Mouse (Mus musculus) brown adipose tissue, adult 24 weeks (tissue): ENCODE results near the gene Abl1. TPM values are rescaled to one million over a fixed set of nuclear protein-coding genes. Genes with fewer than 3 reads are reported as not detected.

Source experiments
- H3K27ac ChIP-seq: fragments of 200-500 bp; replicated peaks from 2 replicates; pipeline ENCODE4 v1.5.1; 2012; ENCODE audit warnings: low read depth, mild to moderate bottlenecking, low read length
- H3K4me1 ChIP-seq: fragments of 200-500 bp; 2 replicates; pipeline ENCODE4 v1.6.1; 2012; ENCODE audit warnings: low read length, mixed read lengths; ENCODE audit not compliant: control insufficient read depth, insufficient read depth, insufficient read length
- H3K4me3 ChIP-seq: fragments of 200-500 bp; 2 replicates; pipeline ENCODE4 v1.5.1; 2012; ENCODE audit warnings: low read depth, mild to moderate bottlenecking, low read length, moderate library complexity; ENCODE audit not compliant: insufficient read depth
- polyA plus RNA-seq: library from polyadenylated mRNA; stranded (reverse); fragments of >200 nt; gene quantifications from 2 replicates; pipeline ENCODE4 v1.2.4, GENCODE M21; 2012; ENCODE audit not compliant: missing spikeins, insufficient read depth, insufficient read length

Gene Abl1
- polyA plus RNA-seq, 1 experiment: 9.7 TPM

DNA sequence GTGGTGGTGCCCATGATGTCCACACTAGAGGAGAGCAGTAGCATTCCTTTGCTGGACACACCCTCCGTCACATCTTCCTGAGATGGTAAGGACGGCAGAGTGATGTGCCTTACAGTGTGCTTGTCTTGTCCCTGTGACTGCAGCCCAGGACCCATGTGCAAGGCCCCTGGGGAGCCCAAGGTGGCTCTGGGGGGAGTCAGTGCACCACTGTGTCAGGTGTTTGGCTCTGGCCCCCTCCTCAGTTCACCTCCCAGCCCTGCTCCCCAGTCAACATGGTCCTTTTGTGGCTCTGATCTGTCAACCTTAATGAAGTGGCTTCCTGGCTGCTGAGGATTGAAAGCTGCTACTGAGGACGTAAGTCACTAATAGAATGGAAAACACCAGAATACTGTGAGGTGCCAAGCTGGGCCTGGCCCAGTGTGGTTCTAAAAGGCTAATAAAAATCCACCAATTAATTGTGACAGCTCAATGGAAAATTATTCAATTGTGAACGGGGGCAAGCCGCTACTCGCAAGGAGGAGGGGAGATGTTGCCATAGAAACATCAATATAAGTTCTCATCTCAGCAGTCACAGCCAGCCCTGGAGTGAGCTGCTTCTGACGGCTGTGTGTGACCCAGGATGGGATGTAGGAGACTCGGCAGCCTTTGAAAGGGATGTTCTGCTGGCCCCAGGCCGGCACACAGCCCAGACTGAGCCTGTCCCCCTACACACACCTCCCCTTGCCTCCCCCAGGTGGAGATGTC lies 118.6 kb downstream of the Abl1 start:
- Histone ChIP-seq H3K4me1 (no peaks in the 10 kb centered on the region), H3K27ac (no peak overlapping the region), H3K4me3 (no peak overlapping the region)

DNA sequence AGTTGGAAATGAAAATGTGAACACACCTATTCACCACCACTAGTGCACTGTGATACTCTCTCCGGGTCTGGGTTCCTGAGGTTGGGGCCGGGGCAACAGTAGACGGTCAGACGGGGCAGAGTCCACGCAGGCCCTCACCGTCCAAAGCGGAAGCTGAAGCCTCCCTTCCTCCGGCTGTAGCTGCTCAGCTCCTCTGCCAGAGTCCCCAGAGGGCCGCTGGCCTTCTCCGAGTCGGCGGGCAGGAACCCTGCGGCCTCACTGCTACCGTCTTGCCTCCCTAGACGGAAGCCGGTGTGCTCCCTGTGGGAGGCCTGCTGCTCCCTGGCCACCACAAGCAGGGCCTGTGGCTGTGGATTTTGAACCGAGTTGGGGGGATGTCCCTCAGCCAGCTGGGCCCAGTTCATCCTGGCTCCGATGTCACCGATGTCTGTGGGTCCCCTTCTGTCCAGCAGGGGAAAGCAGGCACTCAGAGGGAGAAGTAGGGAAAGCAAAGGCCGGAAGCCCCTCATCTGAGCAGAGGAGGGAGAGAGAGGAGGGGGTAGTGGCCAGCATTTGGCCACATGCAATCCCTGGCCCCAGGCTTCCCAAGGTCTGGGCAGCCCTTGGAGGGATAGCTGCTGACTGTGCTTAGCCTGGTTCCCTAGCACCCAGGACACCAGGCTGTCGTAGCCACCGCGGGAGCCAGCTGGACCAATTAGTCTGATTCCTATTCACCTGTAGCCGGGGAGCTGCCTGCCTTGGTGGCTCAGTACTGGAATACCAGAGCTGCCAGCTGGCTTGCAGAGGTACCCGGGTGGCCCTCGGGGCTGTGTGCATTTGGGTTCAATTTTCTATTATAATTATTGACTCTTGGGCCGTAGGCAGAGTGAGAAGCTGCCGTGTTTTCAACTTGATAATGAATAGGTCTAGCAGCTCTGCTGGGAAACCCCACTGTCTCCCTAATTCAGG lies 120.5 kb downstream of the Abl1 start:
- Histone ChIP-seq H3K4me1 (no peaks in the 10 kb centered on the region), H3K4me3 (no peak overlapping the region), H3K27ac (no peak overlapping the region)

DNA sequence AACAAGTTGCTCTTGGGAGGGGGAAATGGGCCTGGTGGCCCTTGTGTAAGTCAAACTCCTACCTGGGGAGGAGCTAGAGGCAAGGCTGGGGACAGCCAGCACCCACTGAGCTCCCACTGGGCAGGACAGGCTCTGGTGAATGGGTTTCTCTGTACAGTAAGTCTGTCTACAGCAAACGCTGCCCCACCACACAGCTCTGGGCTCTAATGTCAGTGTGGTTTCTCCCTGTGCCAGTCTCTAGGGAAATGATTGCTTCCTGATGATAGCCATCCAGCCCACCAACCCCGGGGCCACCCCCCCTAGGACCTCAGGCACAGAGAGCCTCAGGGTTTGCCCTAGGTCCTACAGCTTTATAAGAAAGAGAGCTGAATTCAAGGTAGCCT lies 121.2 kb downstream of the Abl1 start:
- Histone ChIP-seq H3K4me3 (no peak overlapping the region), H3K4me1 (no peaks in the 10 kb centered on the region), H3K27ac (no peak overlapping the region)

DNA sequence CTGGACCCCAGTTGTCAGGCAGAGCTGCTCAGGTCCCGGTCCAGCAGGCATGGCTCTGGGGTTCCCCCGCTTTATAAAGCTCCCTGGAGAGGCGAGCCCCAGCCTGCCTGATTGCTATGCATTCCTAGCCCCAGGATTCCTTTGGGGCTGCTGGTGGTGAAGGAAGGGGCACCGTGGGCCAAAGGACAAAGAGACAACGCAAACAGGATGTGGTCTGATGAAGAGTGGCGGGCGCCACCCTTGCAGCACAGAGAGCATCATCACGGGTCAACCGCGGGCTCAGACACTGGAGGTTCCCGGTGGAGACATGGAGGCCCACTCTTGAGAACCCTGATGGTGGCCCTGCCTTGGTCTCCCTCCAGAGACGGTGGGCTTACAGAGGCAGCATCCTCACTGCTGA lies 122.3 kb downstream of the Abl1 start, which contains the start of gene Qrfp:
Gene Qrfp (minus strand): TSS at position 137 of the 400 bp plus-strand sequence.
- Histone ChIP-seq H3K4me3 (no peak within 1 kb of the TSS), H3K27ac (no peak within 1 kb of the TSS), H3K4me1 (no peaks in the 10 kb centered on the region)

DNA sequence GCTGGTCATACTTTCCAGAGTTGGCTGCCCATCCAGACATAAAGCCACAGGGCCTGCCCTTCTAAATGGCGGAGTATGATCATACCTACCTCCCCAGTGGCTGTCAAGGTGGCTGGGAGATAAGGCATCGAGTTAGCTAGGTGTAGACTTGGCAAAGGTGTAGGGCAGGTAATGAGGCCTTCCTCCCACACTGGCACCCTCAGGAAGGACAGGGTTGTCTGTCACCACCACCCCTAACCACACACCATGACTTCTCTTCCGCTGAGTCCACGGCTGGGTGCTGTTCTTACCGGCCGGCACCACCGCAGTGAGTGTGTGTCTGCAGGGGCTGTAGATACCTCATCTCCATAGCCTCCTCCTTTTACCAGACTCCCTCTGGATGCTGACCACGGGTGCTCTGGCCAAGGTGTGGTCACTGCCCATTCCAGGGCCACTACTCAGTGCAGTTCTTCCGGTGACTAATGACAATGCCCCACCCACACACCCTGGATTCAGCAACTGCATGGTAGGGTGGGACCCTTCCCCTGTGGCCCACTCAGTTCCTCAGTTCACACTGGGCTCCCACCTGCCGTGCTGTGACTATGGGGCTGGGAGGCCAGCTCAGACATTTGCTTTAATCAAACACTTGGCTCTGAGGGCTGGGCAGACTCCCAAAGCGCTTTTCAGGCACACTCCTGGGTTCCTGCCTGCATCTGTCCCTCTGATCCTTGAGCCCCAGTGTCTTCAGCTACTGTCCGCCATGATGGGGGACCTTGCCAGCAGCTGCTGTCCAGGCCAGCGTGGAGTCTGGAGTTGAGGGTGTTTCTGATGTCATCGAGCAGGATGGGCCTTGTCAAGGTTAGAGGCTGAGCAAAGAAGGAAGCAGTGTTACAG lies 123.1 kb downstream of the Abl1 start:
- H3K27ac ChIP-seq: no peak overlapping the region
- H3K4me3 ChIP-seq: no peak overlapping the region
- H3K4me1 ChIP-seq: no peaks in the 10 kb centered on the region

DNA sequence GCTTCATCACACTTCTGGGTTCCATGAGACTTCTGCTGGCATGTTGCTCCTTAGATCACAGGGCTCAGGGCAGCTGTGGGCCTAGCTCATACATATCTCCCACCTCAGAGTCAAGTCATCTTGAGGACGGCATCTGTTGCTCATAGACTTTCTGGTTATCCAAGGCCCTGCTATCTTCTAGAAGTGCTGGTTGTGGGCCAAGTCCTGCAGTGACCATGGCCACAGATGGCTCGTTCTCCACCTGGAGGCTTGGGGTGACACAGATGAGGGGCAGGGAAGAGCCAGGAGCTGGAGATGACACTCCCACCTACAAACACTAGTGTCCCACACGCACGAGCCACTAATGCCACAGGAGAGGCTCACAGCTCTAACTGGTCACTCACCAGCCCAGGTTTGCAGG lies 125.5 kb downstream of the Abl1 start:
- H3K4me1 ChIP-seq: no peaks in the 10 kb centered on the region
- no peak overlapping the region for H3K4me3 ChIP-seq
- H3K27ac ChIP-seq: no peak overlapping the region

DNA sequence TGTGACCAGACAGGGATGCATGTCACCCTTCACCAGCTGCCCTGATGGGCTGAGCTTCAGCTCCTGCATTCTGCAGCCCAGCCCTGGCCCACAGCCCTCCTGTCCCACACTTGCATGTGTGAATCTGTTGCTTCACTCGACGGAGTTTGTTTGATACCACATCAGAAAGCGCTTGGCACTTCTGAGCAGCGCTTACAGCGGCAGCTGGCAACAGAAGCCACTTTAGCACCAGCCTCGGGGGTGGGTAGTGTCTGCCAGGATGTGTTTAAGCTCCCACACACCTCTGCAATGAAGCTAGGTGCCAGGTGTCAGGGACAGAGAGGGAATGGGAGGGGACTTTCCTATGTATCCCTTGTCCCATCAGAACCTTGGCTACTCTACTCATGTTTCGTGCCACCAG lies 126.5 kb downstream of the Abl1 start:
- Histone ChIP-seq H3K4me3 (no peak overlapping the region), H3K27ac (no peak overlapping the region), H3K4me1 (no peaks in the 10 kb centered on the region)

DNA sequence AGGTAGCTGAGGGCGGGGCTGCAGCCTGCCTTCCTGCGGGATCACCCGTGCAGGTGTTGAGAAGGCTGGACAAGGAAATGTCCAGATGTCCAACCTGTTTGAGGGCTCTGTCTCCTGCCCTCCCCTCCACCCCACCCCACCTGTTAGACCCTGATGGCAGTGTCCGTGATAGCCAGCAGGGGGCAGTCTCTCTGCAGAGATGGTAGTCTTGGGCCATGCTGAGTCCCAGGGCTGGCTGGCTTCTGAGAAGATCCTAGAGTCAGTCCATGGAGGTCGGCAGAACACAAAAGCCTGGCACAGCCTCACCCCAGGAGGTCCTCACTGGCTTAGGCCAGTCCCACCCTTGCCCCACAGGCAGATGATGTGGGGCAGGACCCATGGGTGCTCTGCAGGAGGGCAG lies 127.2 kb downstream of the Abl1 start:
- no peak overlapping the region for H3K27ac ChIP-seq

DNA sequence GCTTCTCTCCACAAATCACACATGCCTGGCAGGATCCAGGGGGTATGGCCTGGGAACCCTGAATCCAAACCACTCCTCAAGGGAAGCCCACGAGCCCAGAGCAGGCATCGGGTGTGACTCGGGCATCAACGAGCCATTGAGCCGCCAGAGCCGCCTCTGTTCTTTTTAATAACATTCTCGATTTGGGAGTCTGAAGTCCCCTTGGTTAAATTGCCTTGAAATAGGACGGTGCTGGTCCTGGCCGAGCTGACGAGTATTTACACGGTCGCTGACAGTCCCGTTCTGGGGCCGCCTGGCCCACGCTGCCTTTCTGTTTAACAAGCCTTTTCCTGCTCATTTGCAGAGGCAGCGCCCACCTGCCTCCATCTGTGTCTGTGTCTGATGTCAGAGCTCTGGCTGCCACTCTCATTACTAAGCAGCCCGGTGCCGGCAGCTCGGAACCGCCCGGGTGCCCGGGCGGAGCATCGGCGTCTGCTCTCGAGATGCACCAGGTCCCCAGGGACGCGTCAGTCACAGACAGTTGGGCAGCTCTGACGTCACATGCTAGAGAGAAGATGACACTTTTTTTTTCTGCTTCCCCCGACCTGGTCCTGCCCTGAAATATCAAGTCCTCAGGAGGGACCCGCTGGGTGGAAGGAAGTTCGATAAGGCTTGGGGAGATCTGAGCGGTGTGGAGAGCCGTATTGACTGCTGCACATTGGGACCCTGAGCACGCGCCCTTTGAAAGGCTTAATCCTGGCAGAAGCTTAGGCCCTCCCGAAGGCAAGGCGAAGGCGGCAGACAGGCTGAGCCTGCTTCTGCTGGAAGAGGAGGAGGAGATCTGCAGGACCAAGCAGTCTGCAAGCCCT lies 134.6 kb downstream of the Abl1 start:
- H3K4me1 ChIP-seq: no peaks in the 10 kb centered on the region
- H3K27ac ChIP-seq: no peak overlapping the region
- H3K4me3 ChIP-seq: no peak overlapping the region

More for the DNA sequence above, 127.2 kb downstream of the Abl1 start:
- H3K4me1 ChIP-seq: no peaks in the 10 kb centered on the region
- H3K4me3 ChIP-seq: no peak overlapping the region

DNA sequence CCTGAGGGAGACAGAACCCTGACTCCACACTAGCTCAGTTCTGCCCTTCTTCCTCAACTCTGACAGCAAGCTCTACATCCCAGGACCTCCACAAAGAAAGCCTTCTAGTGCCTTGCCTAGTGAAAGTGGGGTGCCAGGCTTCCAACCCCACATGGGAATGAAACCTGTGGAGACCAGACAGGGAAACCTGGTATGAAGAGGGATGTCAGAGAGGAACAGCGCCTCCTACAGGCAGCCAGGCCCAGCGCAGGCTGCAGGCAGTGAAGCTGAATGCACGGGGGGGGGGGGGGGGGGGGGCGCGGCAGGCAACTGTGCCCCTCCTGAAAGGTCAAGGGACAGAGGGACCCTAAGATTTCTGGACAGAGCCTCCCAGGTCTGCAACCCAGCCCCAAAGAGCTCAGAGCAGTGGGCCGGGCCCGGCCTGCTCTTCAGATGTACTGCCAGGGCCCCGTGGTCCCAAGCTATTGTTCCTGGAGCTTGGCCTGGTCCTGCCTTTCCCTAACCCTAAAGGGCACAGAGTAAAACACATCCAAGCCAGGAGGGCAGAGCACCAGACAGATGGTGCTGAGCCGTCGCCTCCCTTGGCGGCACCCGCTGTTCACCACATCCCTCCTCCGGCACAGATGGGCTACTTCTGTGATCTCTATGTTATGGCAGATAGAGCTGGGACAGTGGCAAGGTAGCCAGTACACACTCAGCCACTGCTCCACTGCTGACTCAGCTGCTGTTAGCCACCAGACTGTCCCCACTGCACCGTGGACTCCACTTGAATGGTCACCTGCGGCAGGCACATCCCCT lies 136.0 kb downstream of the Abl1 start:
- H3K27ac ChIP-seq: no peak overlapping the region
- no peaks in the 10 kb centered on the region for H3K4me1 ChIP-seq
- no peak overlapping the region for H3K4me3 ChIP-seq

DNA sequence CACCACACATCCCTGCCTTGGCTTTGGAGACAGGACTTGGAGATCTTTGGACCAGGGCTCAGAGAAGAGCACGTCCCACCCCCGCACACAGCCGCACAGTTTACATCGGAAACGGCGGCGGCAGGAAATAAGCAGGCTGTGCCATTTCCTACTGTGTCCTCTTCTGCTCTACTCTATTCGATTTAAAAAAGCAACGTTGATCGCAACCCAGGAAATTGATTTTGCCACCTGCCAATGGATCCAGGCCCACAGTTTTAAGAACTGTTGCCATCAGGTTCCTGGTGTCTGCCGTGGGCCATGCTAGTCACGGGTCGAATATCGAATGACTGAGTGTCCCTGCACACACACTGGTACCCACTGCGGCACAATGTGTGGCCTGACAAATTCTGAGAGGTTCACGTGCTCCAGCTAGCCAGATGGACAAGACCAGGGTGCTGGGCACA lies 137.3 kb downstream of the Abl1 start:
- Histone ChIP-seq H3K4me3 (no peak overlapping the region), H3K27ac (no peak overlapping the region), H3K4me1 (no peaks in the 10 kb centered on the region)

DNA sequence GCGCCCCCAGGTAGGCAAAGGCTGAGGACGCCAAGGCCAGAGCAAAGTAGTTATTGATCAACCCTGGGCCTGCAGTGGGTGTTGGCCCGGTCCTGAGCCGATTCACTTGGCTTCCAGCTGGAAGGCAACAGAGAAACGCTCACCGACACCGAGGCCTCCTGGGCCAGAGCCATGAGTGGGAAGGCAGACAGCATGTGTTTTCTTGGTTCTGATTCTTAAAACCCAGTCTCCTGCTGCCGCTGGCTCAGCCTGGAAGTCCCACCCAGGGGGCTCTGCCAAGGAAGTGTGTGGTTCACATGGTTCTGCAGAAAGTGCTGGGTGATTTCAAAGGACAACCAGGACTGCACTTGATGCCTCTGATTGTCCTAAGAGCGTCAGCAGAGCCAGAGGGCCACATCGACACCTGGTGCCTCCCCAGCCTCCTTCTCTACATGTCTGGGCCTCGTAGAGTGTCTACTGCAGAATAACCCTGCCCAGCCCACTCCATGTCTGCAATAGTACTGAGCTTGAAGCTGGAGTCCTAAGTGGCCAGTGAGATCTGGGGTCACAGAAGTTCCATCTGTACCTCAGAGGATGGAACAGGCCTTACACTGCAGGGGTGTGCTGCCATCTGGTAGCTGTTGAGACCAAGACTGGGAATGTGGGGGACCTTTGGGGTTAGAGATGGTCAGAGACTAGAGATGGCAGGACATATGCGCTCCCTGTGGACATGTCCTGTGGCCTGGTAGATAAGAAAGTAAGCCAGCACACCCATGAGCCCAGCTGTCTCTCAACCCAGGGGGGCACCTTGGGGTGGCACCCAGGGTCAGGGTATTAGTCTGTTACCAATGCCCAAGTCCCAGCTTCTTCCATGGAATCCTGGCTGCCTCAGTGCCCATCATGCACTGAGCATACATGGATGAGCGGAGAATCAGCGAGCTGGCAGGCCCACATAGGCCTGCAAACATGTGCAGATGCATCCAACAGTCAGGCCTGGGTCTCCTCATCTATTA lies 138.2 kb downstream of the Abl1 start:
- H3K4me1 ChIP-seq: no peaks in the 10 kb centered on the region
- H3K4me3 ChIP-seq: no peak overlapping the region
- no peak overlapping the region for H3K27ac ChIP-seq

DNA sequence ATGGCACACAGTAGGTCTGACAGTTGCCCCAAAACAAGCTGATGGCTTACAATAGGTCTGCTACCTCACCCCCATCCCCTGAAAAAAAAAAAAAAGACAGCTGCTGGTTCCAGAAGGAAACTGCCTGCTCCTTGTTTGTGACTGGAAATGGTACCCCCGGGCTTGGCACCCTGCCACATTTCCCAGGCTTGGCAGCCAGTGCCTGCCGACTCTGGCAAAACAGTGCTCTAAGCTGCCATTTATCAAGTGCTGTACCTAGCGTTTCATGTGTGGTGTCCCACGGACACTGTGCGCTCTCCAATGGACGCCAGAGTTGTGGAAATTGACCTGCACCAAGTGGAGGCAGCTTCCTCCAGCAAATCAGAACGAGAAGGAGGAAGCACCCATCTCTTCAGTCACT lies 139.7 kb downstream of the Abl1 start:
- H3K4me1 ChIP-seq: no peaks in the 10 kb centered on the region
- H3K4me3 ChIP-seq: no peak overlapping the region
- no peak overlapping the region for H3K27ac ChIP-seq
